Mouse (Mus musculus) cortical plate, adult 2 months (tissue): ENCODE measurements at regions not wholly inside any gene's neighbourhood (a gene's known extent, or its start where the extent isn't known, plus 50 kb on each side); places are given as distances from the start of the nearest gene placed in this dataset.

Source experiments
- CTCF ChIP-seq: fragments of 200-500 bp; IDR thresholded peaks from 2 replicates; pipeline ENCODE4 v1.5.1; 2011; ENCODE audit warnings: mild to moderate bottlenecking, control low read depth, low read length; ENCODE audit not compliant: insufficient read depth; ENCODE audit errors: extremely low read depth
- POLR2A ChIP-seq: fragments of 200-500 bp; IDR thresholded peaks from 2 replicates; pipeline ENCODE4 v1.6.1; 2011; ENCODE audit warnings: mild to moderate bottlenecking, low read length, control low read depth; ENCODE audit not compliant: insufficient read depth; ENCODE audit errors: extremely low read depth

- TF ChIP-seq CTCF (no peak), POLR2A (no peak)
These were observed 126.0 kb upstream of the Syt13 start for GRCm38 (mm10) chr2:92788875-92789274.
